Mouse (Mus musculus) small intestine, adult 2 months (tissue): ENCODE measurements around the gene Cnih2. TPM values are rescaled to one million over a fixed set of nuclear protein-coding genes. Genes with fewer than 3 reads are reported as not detected.

Source experiments
- H3K27ac ChIP-seq: fragments of 200-500 bp; 2 replicates; pipeline ENCODE4 v1.5.1; 2012; ENCODE audit warnings: low read depth, low read length, control low read depth, inconsistent platforms; ENCODE audit not compliant: insufficient read depth
- H3K27me3 ChIP-seq: fragments of 200-500 bp; 2 replicates; pipeline ENCODE4 v1.6.1; 2012; ENCODE audit warnings: mild to moderate bottlenecking, moderate library complexity, low read length, inconsistent platforms; ENCODE audit not compliant: control insufficient read depth, insufficient read depth
- H3K36me3 ChIP-seq: fragments of 200-500 bp; 2 replicates; pipeline ENCODE4 v1.6.1; 2012; ENCODE audit warnings: mild to moderate bottlenecking, low read length, control low read depth, inconsistent platforms; ENCODE audit not compliant: control insufficient read depth, insufficient read depth
- H3K4me1 ChIP-seq: fragments of 200-500 bp; 2 replicates; pipeline ENCODE4 v1.6.1; 2012; ENCODE audit warnings: low read length, inconsistent platforms, mixed read lengths; ENCODE audit not compliant: control insufficient read depth, insufficient read depth, insufficient read length
- H3K4me3 ChIP-seq: fragments of 200-500 bp; 2 replicates; pipeline ENCODE4 v1.5.1; 2012; ENCODE audit warnings: low read depth, mild to moderate bottlenecking, control low read depth, inconsistent platforms, low read length, moderate library complexity
- CTCF ChIP-seq: fragments of 200-500 bp; IDR thresholded peaks from 2 replicates; pipeline ENCODE4 v1.5.1; 2012; ENCODE audit warnings: low read depth, mild to moderate bottlenecking, control low read depth, inconsistent platforms, low read length, moderate library complexity, mixed read lengths; ENCODE audit not compliant: insufficient replicate concordance, insufficient read length; ENCODE audit errors: extremely low read depth
- POLR2A ChIP-seq: fragments of 200-500 bp; IDR thresholded peaks from 2 replicates; pipeline ENCODE4 v1.6.1; 2012; ENCODE audit warnings: low read depth, mild to moderate bottlenecking, control low read depth, inconsistent platforms, low read length, moderate library complexity
- WGBS: fragments of 180-500 bp; shearing (Covaris S2); methylation state at CpG from one replicate; pipeline ENCODE4 v1.1.7; 2018; 5-methylcytosine and 5-hydroxymethylcytosine counted together
- polyA plus RNA-seq: library from polyadenylated mRNA; depleted of rRNA; stranded (reverse); fragments of >200 nt; gene quantifications from 2 replicates; pipeline ENCODE4 v1.2.3, GENCODE M21; 2012

Gene Cnih2
- polyA plus RNA-seq, 1 experiment: 1.5 TPM

GRCm38 (mm10) chr19:5067867-5068569 lies 30.3 kb downstream of the Cnih2 start, which contains the start of gene Cd248:
Cd248 (plus strand) TSS chr19:5068078.
- H3K4me3 ChIP-seq: peak within 1 kb of the TSS; percentile 61
- H3K27me3 ChIP-seq: peaks cover 27% of the 10 kb centered on the region
- peaks cover 14% of the 10 kb centered on the region for H3K4me1 ChIP-seq
- TF ChIP-seq POLR2A (no peak), CTCF (no peak)
- peak within 1 kb of the TSS; percentile 35 for H3K27ac ChIP-seq
- H3K36me3 ChIP-seq: no peaks in the 10 kb centered on the region
- WGBS: 3% methylated on average over 55 of the region's 56 CpGs

- TF ChIP-seq CTCF (no peak), POLR2A (no peak)
- Histone ChIP-seq H3K27me3 (peaks cover 27% of the 10 kb centered on the region), H3K36me3 (no peaks in the 10 kb centered on the region), H3K27ac (peak overlapping the region; percentile 35), H3K4me3 (no peak overlapping the region), H3K4me1 (peaks cover 14% of the 10 kb centered on the region)
- WGBS: 13% methylated on average over 15 of the region's 15 CpGs
Measured at GRCm38 (mm10) chr19:5067040-5067799, 31.1 kb downstream of the Cnih2 start.

- Histone ChIP-seq H3K4me3 (no peak overlapping the region), H3K27me3 (peaks cover 23% of the 10 kb centered on the region), H3K36me3 (no peaks in the 10 kb centered on the region), H3K27ac (no peak overlapping the region), H3K4me1 (peaks cover 14% of the 10 kb centered on the region)
- WGBS: 36% methylated on average over 7 of the region's 7 CpGs
- TF ChIP-seq POLR2A (no peak), CTCF (no peak)
Measured at GRCm38 (mm10) chr19:5065104-5065503, 33.2 kb downstream of the Cnih2 start.

- TF ChIP-seq POLR2A: no peak
- no peak for TF ChIP-seq CTCF
- H3K27ac ChIP-seq: no peak overlapping the region
- 53% methylated on average over 6 of the region's 6 CpGs for WGBS
- H3K27me3 ChIP-seq: peaks cover 6% of the 10 kb centered on the region; the same call in 1 of the 2 replicates
- H3K36me3 ChIP-seq: no peaks in the 10 kb centered on the region
- H3K4me1 ChIP-seq: peaks cover 3% of the 10 kb centered on the region; the same call in 1 of the 2 replicates
- H3K4me3 ChIP-seq: no peak overlapping the region
Measured at GRCm38 (mm10) chr19:5062446-5062845, 35.9 kb downstream of the Cnih2 start.

GRCm38 (mm10) chr19:5062041-5062440 lies 36.3 kb downstream of the Cnih2 start:
- 77% methylated on average over 5 of the region's 5 CpGs for WGBS
- peaks cover 2% of the 10 kb centered on the region; the same call in 1 of the 2 replicates for H3K27me3 ChIP-seq
- H3K4me3 ChIP-seq: no peak overlapping the region
- no peaks in the 10 kb centered on the region for H3K36me3 ChIP-seq
- TF ChIP-seq CTCF: no peak
- no peak for TF ChIP-seq POLR2A
- H3K4me1 ChIP-seq: no peaks in the 10 kb centered on the region; the same call in 1 of the 2 replicates
- H3K27ac ChIP-seq: no peak overlapping the region

GRCm38 (mm10) chr19:5060365-5061330 lies 37.7 kb downstream of the Cnih2 start:
- H3K4me3 ChIP-seq: no peak overlapping the region
- no peaks in the 10 kb centered on the region for H3K4me1 ChIP-seq
- no peak overlapping the region for H3K27ac ChIP-seq
- TF ChIP-seq CTCF (no peak), POLR2A (no peak)
- H3K36me3 ChIP-seq: no peaks in the 10 kb centered on the region
- H3K27me3 ChIP-seq: no peaks in the 10 kb centered on the region
- WGBS: 39% methylated on average over 5 of the region's 5 CpGs
